Mouse (Mus musculus): Measurements from ENCODE around the gene Prkca. TPM values are rescaled to one million over a fixed set of nuclear protein-coding genes. Genes with fewer than 3 reads are reported as not detected.
A peak's percentile ranks its signal among the peaks of the same experiment; 100 is the strongest.

The Prkca gene
- polyA plus RNA-seq, 1 experiment from 2014 or later, result 19.8 TPM

- H3K27me3 ChIP-seq (replicated peaks; ENCODE audit: control insufficient read depth, insufficient read depth, low read length), result 0 out of 2 replicates have a peak, but pooled peaks cover 2% of the 10 kb centered on the region
- H3K36me3 ChIP-seq (ENCODE audit: control insufficient read depth, insufficient read depth, low read length), result no peaks in the 10 kb centered on the region
- H3K9me3 ChIP-seq (ENCODE audit: control insufficient read depth, low read length), result no peaks in the 10 kb centered on the region
- DNase-seq (ENCODE audit: low spot score) (no peak), ATAC-seq (replicated peaks; ENCODE audit: low FRiP score, low TSS enrichment, low read depth) (no peak)
- no peak overlapping the region for H3K27ac ChIP-seq (ENCODE audit: low read depth)
- H3K4me3 ChIP-seq (ENCODE audit: low read depth, low read length), result no peak overlapping the region
- 79% methylated on average over 2 of the region's 2 CpGs for WGBS
- no peak overlapping the region for H3K4me2 ChIP-seq (ENCODE audit: low read length)
- peaks cover 4% of the 10 kb centered on the region; the same call in 1 of the 2 replicates for H3K4me1 ChIP-seq (replicated peaks; ENCODE audit: control insufficient read depth, insufficient read depth, low read length)
- no peak overlapping the region for H3K9ac ChIP-seq (ENCODE audit: low read length)
Measured at GRCm38 (mm10) chr11:108345321-108345720, 1.6 kb upstream of the Prkca start.

- ATAC-seq (replicated peaks; ENCODE audit: low FRiP score, low TSS enrichment, low read depth), result no peak
- WGBS, result 66% methylated on average over 8 of the region's 8 CpGs
- Histone ChIP-seq H3K4me1 (replicated peaks; ENCODE audit: control insufficient read depth, insufficient read depth, low read length) (peaks cover 4% of the 10 kb centered on the region; the same call in 1 of the 2 replicates), H3K9ac (ENCODE audit: low read length) (no peak overlapping the region), H3K27me3 (replicated peaks; ENCODE audit: control insufficient read depth, insufficient read depth, low read length) (0 out of 2 replicates have a peak, but pooled peaks cover 2% of the 10 kb centered on the region), H3K4me3 (ENCODE audit: low read depth, low read length) (peak overlapping the region; percentile 91; the same call in 1 of the 2 replicates), H3K9me3 (ENCODE audit: control insufficient read depth, low read length) (no peaks in the 10 kb centered on the region), H3K36me3 (ENCODE audit: control insufficient read depth, insufficient read depth, low read length) (no peaks in the 10 kb centered on the region), H3K4me2 (ENCODE audit: low read length) (peak overlapping the region; percentile 99), H3K27ac (ENCODE audit: low read depth) (no peak overlapping the region)
- DNase-seq (ENCODE audit: low spot score), result no peak
Measured at GRCm38 (mm10) chr11:108344759-108345158, 1.0 kb upstream of the Prkca start.

GRCm38 (mm10) chr11:108342781-108343768 is 653 bp downstream of the Prkca start, which contains the start of gene Apoh:
Gene Apoh (plus strand): TSS chr11:108343354.
- Histone ChIP-seq H3K27me3 (replicated peaks; ENCODE audit: control insufficient read depth, insufficient read depth, low read length) (0 out of 2 replicates have a peak, but pooled peaks cover 2% of the 10 kb centered on the region), H3K9me3 (ENCODE audit: control insufficient read depth, low read length) (no peaks in the 10 kb centered on the region), H3K4me1 (replicated peaks; ENCODE audit: control insufficient read depth, insufficient read depth, low read length) (peaks cover 4% of the 10 kb centered on the region; the same call in 1 of the 2 replicates), H3K27ac (ENCODE audit: low read depth) (peak within 1 kb of the TSS; percentile 71), H3K9ac (ENCODE audit: low read length) (peak within 1 kb of the TSS; percentile 67), H3K4me3 (ENCODE audit: low read depth, low read length) (peak within 1 kb of the TSS; percentile 91), H3K4me2 (ENCODE audit: low read length) (peak within 1 kb of the TSS; percentile 99), H3K36me3 (ENCODE audit: control insufficient read depth, insufficient read depth, low read length) (no peaks in the 10 kb centered on the region)
- under 1% methylated on average over 67 of the region's 75 CpGs for WGBS
- DNase-seq (ENCODE audit: low spot score) (peak; percentile 78), ATAC-seq (replicated peaks; ENCODE audit: low FRiP score, low TSS enrichment, low read depth) (peak; percentile 37; the same call in 1 of the 2 replicates)

- H3K36me3 ChIP-seq (ENCODE audit: control insufficient read depth, insufficient read depth, low read length), result no peaks in the 10 kb centered on the region
- 60% methylated on average over 8 of the region's 8 CpGs for WGBS
- no peak overlapping the region for H3K9ac ChIP-seq (ENCODE audit: low read length)
- H3K4me3 ChIP-seq (ENCODE audit: low read depth, low read length), result peak overlapping the region; percentile 91
- H3K4me2 ChIP-seq (ENCODE audit: low read length), result peak overlapping the region; percentile 99
- peaks cover 7% of the 10 kb centered on the region for H3K4me1 ChIP-seq (replicated peaks; ENCODE audit: control insufficient read depth, insufficient read depth, low read length)
- DNase-seq (ENCODE audit: low spot score) (no peak), ATAC-seq (replicated peaks; ENCODE audit: low FRiP score, low TSS enrichment, low read depth) (no peak)
- H3K27me3 ChIP-seq (replicated peaks; ENCODE audit: control insufficient read depth, insufficient read depth, low read length), result 0 out of 2 replicates have a peak, but pooled peaks cover 2% of the 10 kb centered on the region
- no peak overlapping the region for H3K27ac ChIP-seq (ENCODE audit: low read depth)
- no peaks in the 10 kb centered on the region for H3K9me3 ChIP-seq (ENCODE audit: control insufficient read depth, low read length)
Measured at GRCm38 (mm10) chr11:108341783-108342182, 1.9 kb downstream of the Prkca start.

GRCm38 (mm10) chr11:108340293-108340692 is 3.4 kb downstream of the Prkca start:
- Histone ChIP-seq H3K4me3 (ENCODE audit: low read depth, low read length) (no peak overlapping the region), H3K36me3 (ENCODE audit: control insufficient read depth, insufficient read depth, low read length) (no peaks in the 10 kb centered on the region), H3K9ac (ENCODE audit: low read length) (no peak overlapping the region), H3K9me3 (ENCODE audit: control insufficient read depth, low read length) (no peaks in the 10 kb centered on the region), H3K4me2 (ENCODE audit: low read length) (no peak overlapping the region), H3K4me1 (replicated peaks; ENCODE audit: control insufficient read depth, insufficient read depth, low read length) (peaks cover 14% of the 10 kb centered on the region), H3K27ac (ENCODE audit: low read depth) (no peak overlapping the region), H3K27me3 (replicated peaks; ENCODE audit: control insufficient read depth, insufficient read depth, low read length) (0 out of 2 replicates have a peak, but pooled peaks cover 2% of the 10 kb centered on the region)
- WGBS, result 88% methylated on average over 4 of the region's 4 CpGs
- ATAC-seq (replicated peaks; ENCODE audit: low FRiP score, low TSS enrichment, low read depth), result no peak
- DNase-seq (ENCODE audit: low spot score), result no peak

- DNase-seq (ENCODE audit: low spot score) (no peak), ATAC-seq (replicated peaks; ENCODE audit: low FRiP score, low TSS enrichment, low read depth) (no peak)
Measured at GRCm38 (mm10) chr11:108336445-108336844, 7.3 kb downstream of the Prkca start.

GRCm38 (mm10) chr11:108335536-108335935 is 8.2 kb downstream of the Prkca start:
- H3K4me2 ChIP-seq (ENCODE audit: low read length), result no peak overlapping the region
- no peak overlapping the region for H3K9ac ChIP-seq (ENCODE audit: low read length)
- no peak overlapping the region for H3K4me3 ChIP-seq (ENCODE audit: low read depth, low read length)
- 88% methylated on average over 4 of the region's 4 CpGs for WGBS
- no peak overlapping the region for H3K27ac ChIP-seq (ENCODE audit: low read depth)
- no peaks in the 10 kb centered on the region for H3K9me3 ChIP-seq (ENCODE audit: control insufficient read depth, low read length)
- DNase-seq (ENCODE audit: low spot score) (no peak), ATAC-seq (replicated peaks; ENCODE audit: low FRiP score, low TSS enrichment, low read depth) (no peak)
- H3K36me3 ChIP-seq (ENCODE audit: control insufficient read depth, insufficient read depth, low read length), result no peaks in the 10 kb centered on the region
- no peaks in the 10 kb centered on the region for H3K27me3 ChIP-seq (replicated peaks; ENCODE audit: control insufficient read depth, insufficient read depth, low read length)
- H3K4me1 ChIP-seq (replicated peaks; ENCODE audit: control insufficient read depth, insufficient read depth, low read length), result peaks cover 10% of the 10 kb centered on the region

More at GRCm38 (mm10) chr11:108336445-108336844, 7.3 kb downstream of the Prkca start:
- WGBS, result 22% methylated on average over 5 of the region's 5 CpGs
- no peaks in the 10 kb centered on the region for H3K27me3 ChIP-seq (replicated peaks; ENCODE audit: control insufficient read depth, insufficient read depth, low read length)
- H3K9ac ChIP-seq (ENCODE audit: low read length), result no peak overlapping the region
- no peak overlapping the region for H3K4me3 ChIP-seq (ENCODE audit: low read depth, low read length)
- H3K4me2 ChIP-seq (ENCODE audit: low read length), result no peak overlapping the region
- H3K9me3 ChIP-seq (ENCODE audit: control insufficient read depth, low read length), result no peaks in the 10 kb centered on the region
- no peaks in the 10 kb centered on the region for H3K36me3 ChIP-seq (ENCODE audit: control insufficient read depth, insufficient read depth, low read length)
- H3K27ac ChIP-seq (ENCODE audit: low read depth), result no peak overlapping the region
- H3K4me1 ChIP-seq (replicated peaks; ENCODE audit: control insufficient read depth, insufficient read depth, low read length), result peaks cover 10% of the 10 kb centered on the region

- no peak overlapping the region for H3K9ac ChIP-seq (ENCODE audit: low read length)
- H3K4me2 ChIP-seq (ENCODE audit: low read length), result no peak overlapping the region
- no peaks in the 10 kb centered on the region for H3K36me3 ChIP-seq (ENCODE audit: control insufficient read depth, insufficient read depth, low read length)
- H3K9me3 ChIP-seq (ENCODE audit: control insufficient read depth, low read length), result no peaks in the 10 kb centered on the region
- 42% methylated on average over 3 of the region's 3 CpGs for WGBS
- H3K4me1 ChIP-seq (replicated peaks; ENCODE audit: control insufficient read depth, insufficient read depth, low read length), result peaks cover 15% of the 10 kb centered on the region
- H3K27me3 ChIP-seq (replicated peaks; ENCODE audit: control insufficient read depth, insufficient read depth, low read length), result no peaks in the 10 kb centered on the region
- no peak overlapping the region for H3K4me3 ChIP-seq (ENCODE audit: low read depth, low read length)
- H3K27ac ChIP-seq (ENCODE audit: low read depth), result no peak overlapping the region
- no peak for DNase-seq (ENCODE audit: low spot score)
- no peak for ATAC-seq (replicated peaks; ENCODE audit: low FRiP score, low TSS enrichment, low read depth)
Measured at GRCm38 (mm10) chr11:108334658-108335057, 9.1 kb downstream of the Prkca start.
